Mouse (Mus musculus) thymus, postnatal 10 days (tissue): Measurements from ENCODE around the gene Sept8.

Experiments used
- DNase-seq, 2 experiments: peaks; one replicate each; pipeline ENCODE4 v3.0.0; 2021; ENCODE audit warnings: low spot score in 2 of 2

Gene Sept8

DNA sequence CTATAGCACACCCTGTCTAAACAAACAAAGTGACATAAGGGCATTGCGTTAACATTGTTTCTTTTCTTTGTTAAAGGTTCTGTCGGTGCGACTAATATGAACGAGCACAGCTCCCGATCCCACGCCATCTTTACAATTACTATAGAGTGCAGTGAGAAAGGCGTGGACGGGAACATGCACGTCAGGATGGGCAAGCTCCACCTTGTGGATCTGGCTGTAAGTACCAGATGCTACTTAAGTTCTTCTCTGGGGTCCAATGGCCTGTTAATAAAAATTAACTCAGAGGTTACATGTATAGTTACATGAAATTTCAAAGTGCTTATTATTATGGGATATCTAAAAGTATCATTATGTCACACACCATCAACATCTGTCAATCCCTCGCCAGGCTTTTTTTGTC is 64.1 kb downstream of the Sept8 start:
- DNase-seq: no peak

DNA sequence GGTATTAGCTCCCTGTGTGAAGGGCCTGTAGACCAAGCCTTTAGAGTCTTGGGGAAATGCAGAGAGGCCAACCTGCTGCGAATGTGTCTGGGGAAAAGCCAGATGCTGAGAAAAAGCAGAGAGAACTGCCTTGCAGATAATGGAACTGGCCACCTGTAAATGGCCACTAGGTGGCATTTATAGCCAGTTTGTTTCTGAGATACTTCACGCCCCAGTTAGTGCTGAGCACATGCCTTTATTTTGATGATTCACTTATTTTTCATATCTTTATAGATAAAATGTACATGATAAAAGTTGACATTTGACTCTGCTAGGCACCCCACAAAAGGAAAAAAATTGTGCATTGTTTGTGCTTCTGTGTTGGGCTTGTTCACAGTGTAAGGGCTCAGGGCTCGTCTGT is 65.8 kb downstream of the Sept8 start:
- peak in 1 of 2 experiments; percentile 19 for DNase-seq

DNA sequence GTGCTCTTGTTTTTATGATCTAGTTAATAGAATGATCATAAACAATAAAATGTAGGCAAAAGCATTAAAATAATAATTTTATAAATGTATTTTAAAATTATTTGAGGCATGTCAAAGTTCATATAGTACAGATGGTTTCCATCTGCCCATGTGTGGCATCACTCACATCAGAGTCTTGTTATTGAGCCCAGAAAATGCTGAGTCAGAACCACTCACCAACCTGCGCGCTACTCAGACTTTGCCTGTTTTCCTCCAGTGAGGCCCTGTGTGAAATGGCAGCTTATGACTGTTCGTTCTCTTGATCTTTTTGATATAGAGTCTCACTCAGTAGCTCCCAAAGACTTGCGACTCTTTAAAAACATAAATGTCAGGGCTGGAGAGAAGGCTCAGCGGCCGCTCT is 66.5 kb downstream of the Sept8 start:
- no peak for DNase-seq

DNA sequence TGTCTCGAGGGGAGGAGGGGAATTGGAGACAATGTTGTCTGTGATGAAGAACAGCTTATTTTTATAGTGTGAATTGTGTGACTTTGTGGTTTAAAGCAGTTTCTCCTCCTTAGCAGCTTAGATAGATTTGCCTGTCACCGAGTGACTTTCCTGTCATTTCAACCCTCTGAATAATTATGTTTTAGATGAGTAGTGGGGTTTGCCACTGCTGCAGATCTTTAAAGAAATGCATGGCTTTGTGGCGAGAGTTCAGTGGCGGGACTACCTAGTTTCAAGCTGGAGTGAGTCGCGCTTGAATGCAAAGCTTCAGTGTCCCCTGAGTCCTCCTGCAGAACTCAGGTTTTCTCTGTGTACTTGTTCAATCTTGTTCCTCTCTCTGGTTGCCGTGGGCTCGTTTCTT is 69.2 kb downstream of the Sept8 start:
- no peak for DNase-seq

DNA sequence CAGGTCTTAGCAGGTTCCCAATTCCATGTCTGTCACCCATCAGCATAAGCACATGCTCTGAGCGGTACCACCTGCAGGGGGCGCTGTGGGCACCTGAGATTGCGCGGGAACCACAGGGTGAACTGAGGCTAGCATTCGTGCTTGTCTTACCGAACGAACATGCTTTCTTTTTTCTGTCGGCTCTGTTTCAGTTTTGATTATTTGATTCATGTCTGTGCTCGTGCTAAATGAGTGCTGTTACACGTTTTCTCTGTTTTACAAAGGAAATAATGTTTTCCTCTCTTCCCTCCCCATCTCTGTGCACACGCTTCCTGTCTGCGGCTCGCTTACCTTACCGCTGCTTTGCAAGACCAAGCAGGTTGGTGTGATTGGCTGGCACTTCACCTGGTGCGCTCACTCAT is 71.3 kb downstream of the Sept8 start:
- DNase-seq: peak; percentile 47 to 78

DNA sequence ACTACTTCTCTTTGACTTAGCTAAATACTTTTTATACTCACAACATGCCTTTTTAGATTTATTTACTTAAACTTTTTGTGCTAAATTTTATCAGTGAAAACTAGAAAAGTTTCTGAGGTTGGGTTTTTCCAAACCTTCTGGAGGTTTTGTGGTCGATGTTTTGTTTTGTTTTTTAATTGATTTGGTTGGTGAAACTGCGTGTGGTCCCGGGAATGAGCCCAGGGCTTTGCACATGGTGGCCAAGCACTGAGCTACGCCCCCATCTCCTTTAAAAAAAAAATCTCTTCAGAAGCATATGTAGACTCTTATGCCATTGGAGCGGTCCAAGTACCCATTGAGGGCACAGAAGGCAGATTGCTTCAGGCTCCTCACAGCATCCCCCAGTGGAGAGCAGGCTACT is 72.1 kb downstream of the Sept8 start:
- DNase-seq: no peak
